Mouse (Mus musculus) brain, embryonic 14.5 days (tissue): ENCODE data around the gene Tifa.

ENCODE experiments used
- CTCF ChIP-seq: fragments of 200-500 bp; IDR thresholded peaks from 2 replicates; pipeline ENCODE4 v1.5.1; 2012; ENCODE audit warnings: inconsistent platforms, mild to moderate bottlenecking, moderate library complexity, borderline replicate concordance; ENCODE audit not compliant: insufficient read depth, insufficient read length; ENCODE audit errors: extremely low read depth
- POLR2A ChIP-seq: fragments of 200-500 bp; IDR thresholded peaks from 2 replicates; pipeline ENCODE4 v1.6.1; 2012; ENCODE audit warnings: mild to moderate bottlenecking, inconsistent platforms, borderline replicate concordance; ENCODE audit not compliant: poor library complexity, insufficient read depth, insufficient read length, severe bottlenecking; ENCODE audit errors: extremely low read depth

DNA sequence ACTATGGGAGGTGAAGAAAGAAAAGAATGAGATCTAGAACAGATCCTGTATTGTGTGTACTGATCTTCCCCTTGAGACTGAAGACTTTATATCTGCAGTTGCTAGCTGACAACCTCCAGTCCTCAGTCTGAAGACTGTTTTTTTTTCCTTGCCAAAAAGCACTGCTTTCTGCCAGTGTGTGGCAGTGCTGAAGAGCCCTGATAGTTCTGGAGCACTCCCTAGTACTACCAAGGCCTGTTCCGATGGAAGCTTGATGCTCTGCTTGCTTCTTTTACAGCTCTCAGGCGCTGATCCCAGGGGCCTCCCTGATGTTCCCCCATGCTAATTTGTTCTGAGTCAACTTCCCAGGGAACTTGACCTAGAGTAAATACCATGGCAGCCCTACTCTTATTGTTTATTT lies 74.6 kb downstream of the Tifa start:
- TF ChIP-seq CTCF, result no peak
- no peak for TF ChIP-seq POLR2A
